Mouse (Mus musculus) heart, embryonic 16.5 days (tissue): Measurements from ENCODE around the gene Syngr3. TPM values are rescaled to one million over a fixed set of nuclear protein-coding genes. Genes with fewer than 3 reads are reported as not detected.
"Not testable (repeated sequence)": the region's sequence is repeated elsewhere in the genome, so short reads cannot be mapped to it uniquely, and the experiment has no call there.

ENCODE experiments used
- ATAC-seq: fragments of 200-750 bp; cut with Nextera tagmentation; replicated peaks from 2 replicates; pipeline ENCODE4 v1.8.0; 2017; ENCODE audit warnings: moderate number of reproducible peaks; ENCODE audit not compliant: insufficient read depth, low FRiP score; ENCODE audit errors: extremely low read depth
- H3K27ac ChIP-seq: fragments of 300-500 bp; sonication (generic); 2 replicates; pipeline ENCODE4 v1.5.1; 2014; ENCODE audit warnings: mild to moderate bottlenecking, low read length, control low read depth, moderate library complexity
- H3K27me3 ChIP-seq: fragments of 300-500 bp; sonication (generic); 2 replicates; pipeline ENCODE4 v1.6.1; 2014; ENCODE audit warnings: low read length, mixed read lengths; ENCODE audit not compliant: control insufficient read depth, insufficient read depth
- H3K36me3 ChIP-seq: fragments of 300-500 bp; sonication (generic); 2 replicates; pipeline ENCODE4 v1.6.1; 2014; ENCODE audit not compliant: control insufficient read depth, insufficient read depth
- H3K4me1 ChIP-seq: fragments of 300-500 bp; sonication (generic); 2 replicates; pipeline ENCODE4 v1.6.1; 2014; ENCODE audit warnings: low read length, mixed read lengths; ENCODE audit not compliant: control insufficient read depth, insufficient read depth
- H3K4me2 ChIP-seq: fragments of 300-500 bp; sonication (generic); 2 replicates; pipeline ENCODE4 v1.6.1; 2014; ENCODE audit warnings: low read depth, mild to moderate bottlenecking, control low read depth, low read length
- H3K4me3 ChIP-seq: fragments of 300-500 bp; sonication (generic); 2 replicates; pipeline ENCODE4 v1.5.1; 2014; ENCODE audit warnings: mild to moderate bottlenecking, control low read depth, low read length
- H3K9ac ChIP-seq: fragments of 300-500 bp; sonication (generic); 2 replicates; pipeline ENCODE4 v1.6.1; 2014; ENCODE audit warnings: low read length, control low read depth
- H3K9me3 ChIP-seq: fragments of 300-500 bp; sonication (generic); replicated peaks from 2 replicates; pipeline ENCODE4 v1.6.1; 2016; ENCODE audit warnings: low read length; ENCODE audit not compliant: control insufficient read depth
- WGBS: fragments of 180-500 bp; shearing (Covaris S2); extraction: QIAGEN DNeasy Blood & Tissue Kit; methylation state at CpG from one replicate; pipeline ENCODE4 v1.1.7; 2014; 5-methylcytosine and 5-hydroxymethylcytosine counted together
- polyA plus RNA-seq: library from polyadenylated mRNA; unstranded; fragments of >200 nt; fragmentation: Nextera tagmentation; extraction: Ambion mirVana; gene quantifications from 2 replicates; pipeline ENCODE4 v1.2.1, GENCODE M21; 2015

Gene Syngr3
- polyA plus RNA-seq, 1 experiment from 2014 or later, result 0.67 TPM

DNA sequence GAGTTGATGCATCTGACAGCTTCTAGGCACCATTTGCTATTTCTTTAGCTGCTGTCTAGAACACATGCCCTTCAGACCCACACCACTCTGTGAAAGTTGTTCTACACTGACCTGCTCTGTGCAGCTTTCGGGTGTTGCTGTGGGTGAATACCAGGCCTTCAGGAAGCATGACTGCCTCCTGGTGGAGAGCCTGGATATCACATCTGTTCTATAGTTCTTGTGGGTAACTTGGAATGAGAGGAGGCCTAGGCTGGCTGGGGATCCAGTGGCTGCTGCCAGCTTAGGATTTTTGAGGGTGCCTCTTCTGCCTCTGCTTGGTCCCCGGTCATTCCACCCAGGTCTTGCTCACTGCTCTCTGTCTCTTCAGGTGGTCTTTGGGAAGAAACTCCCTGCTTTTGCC is 13.6 kb downstream of the Syngr3 start:
- ATAC-seq, result no peak
- Histone ChIP-seq H3K4me3 (no peak overlapping the region), H3K4me1 (peaks cover 18% of the 10 kb centered on the region), H3K9ac (no peak overlapping the region), H3K27ac (no peak overlapping the region), H3K27me3 (no peaks in the 10 kb centered on the region), H3K36me3 (peaks cover 33% of the 10 kb centered on the region), H3K9me3 (no peaks in the 10 kb centered on the region), H3K4me2 (no peak overlapping the region)
- 60% methylated on average over 2 of the region's 2 CpGs for WGBS

DNA sequence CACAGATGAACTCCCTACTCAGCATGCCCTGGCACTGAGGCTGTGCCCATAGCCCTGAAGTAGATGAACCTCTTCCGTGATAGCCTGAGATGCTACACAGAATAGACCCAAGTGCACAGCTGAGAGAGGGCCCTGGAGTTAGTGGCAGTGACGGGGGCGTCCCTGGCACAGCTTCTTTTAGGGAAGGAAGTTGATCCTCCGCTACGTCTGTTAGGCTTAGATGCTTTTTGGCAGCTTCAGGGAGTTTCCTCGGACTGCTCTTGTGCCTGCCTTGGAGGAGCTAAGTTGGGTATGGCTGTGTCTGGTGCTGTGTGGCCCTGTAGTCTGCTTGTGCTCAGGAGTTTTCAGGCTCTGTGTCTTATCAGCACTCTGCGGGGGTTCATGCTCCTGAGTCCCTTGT is 15.5 kb downstream of the Syngr3 start:
- Histone ChIP-seq H3K4me3 (no peak overlapping the region), H3K36me3 (peaks cover 19% of the 10 kb centered on the region), H3K9ac (no peak overlapping the region), H3K4me1 (peaks cover 28% of the 10 kb centered on the region), H3K4me2 (no peak overlapping the region), H3K9me3 (no peaks in the 10 kb centered on the region), H3K27ac (no peak overlapping the region), H3K27me3 (no peaks in the 10 kb centered on the region)
- no peak for ATAC-seq
- 59% methylated on average over 7 of the region's 7 CpGs for WGBS

DNA sequence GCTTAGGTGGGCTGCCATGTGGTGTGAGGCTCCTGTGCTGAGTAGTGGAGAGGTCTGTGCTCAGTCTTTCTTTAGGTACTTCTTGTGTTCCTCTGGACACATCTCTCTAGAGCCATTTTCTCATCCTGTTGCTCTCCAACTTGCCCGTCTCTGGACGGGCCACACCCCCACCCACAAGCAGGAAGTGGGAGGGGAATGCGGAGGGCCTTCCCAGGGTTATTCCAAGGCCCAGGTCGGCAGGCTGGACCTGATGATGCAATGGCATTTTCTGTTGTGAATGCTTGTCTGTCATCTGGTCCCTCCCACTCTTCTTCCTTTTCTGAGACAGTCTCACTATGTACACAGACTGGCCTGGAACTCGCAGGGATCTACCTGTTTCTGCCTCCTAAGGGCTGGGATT is 17.6 kb downstream of the Syngr3 start:
- peaks cover 33% of the 10 kb centered on the region for H3K4me1 ChIP-seq
- ATAC-seq, result no peak
- H3K4me2 ChIP-seq, result peak overlapping the region; percentile 42
- H3K27ac ChIP-seq, result peak overlapping the region; percentile 42; the same call in 1 of the 2 replicates
- peaks cover 3% of the 10 kb centered on the region; the same call in 1 of the 2 replicates for H3K36me3 ChIP-seq
- 24% methylated on average over 5 of the region's 5 CpGs for WGBS
- peak overlapping the region; percentile 97; the same call in 1 of the 2 replicates for H3K9ac ChIP-seq
- H3K27me3 ChIP-seq, result no peaks in the 10 kb centered on the region
- no peak overlapping the region for H3K4me3 ChIP-seq
- H3K9me3 ChIP-seq, result no peaks in the 10 kb centered on the region

- Histone ChIP-seq H3K4me3 (no peak overlapping the region), H3K4me2 (peak overlapping the region; percentile 79; the same call in 1 of the 2 replicates), H3K9ac (peak overlapping the region; percentile 97), H3K27me3 (no peaks in the 10 kb centered on the region), H3K36me3 (no peaks in the 10 kb centered on the region), H3K4me1 (peaks cover 33% of the 10 kb centered on the region), H3K27ac (no peak overlapping the region), H3K9me3 (no peaks in the 10 kb centered on the region)
- 58% methylated on average over 5 of the region's 5 CpGs for WGBS
- ATAC-seq, result no peak
Measured at GRCm38 (mm10) chr17:24671346-24671745, 18.4 kb downstream of the Syngr3 start.

GRCm38 (mm10) chr17:24670246-24670844 is 19.4 kb downstream of the Syngr3 start:
- peak overlapping the region; percentile 79 for H3K4me2 ChIP-seq
- ATAC-seq, result no peak
- no peaks in the 10 kb centered on the region for H3K36me3 ChIP-seq
- H3K9me3 ChIP-seq, result no peaks in the 10 kb centered on the region
- peak overlapping the region; percentile 97 for H3K9ac ChIP-seq
- 8% methylated on average over 8 of the region's 8 CpGs for WGBS
- H3K27me3 ChIP-seq, result no peaks in the 10 kb centered on the region
- H3K4me3 ChIP-seq, result peak overlapping the region; percentile 91
- H3K27ac ChIP-seq, result peak overlapping the region; percentile 87
- peaks cover 30% of the 10 kb centered on the region for H3K4me1 ChIP-seq

DNA sequence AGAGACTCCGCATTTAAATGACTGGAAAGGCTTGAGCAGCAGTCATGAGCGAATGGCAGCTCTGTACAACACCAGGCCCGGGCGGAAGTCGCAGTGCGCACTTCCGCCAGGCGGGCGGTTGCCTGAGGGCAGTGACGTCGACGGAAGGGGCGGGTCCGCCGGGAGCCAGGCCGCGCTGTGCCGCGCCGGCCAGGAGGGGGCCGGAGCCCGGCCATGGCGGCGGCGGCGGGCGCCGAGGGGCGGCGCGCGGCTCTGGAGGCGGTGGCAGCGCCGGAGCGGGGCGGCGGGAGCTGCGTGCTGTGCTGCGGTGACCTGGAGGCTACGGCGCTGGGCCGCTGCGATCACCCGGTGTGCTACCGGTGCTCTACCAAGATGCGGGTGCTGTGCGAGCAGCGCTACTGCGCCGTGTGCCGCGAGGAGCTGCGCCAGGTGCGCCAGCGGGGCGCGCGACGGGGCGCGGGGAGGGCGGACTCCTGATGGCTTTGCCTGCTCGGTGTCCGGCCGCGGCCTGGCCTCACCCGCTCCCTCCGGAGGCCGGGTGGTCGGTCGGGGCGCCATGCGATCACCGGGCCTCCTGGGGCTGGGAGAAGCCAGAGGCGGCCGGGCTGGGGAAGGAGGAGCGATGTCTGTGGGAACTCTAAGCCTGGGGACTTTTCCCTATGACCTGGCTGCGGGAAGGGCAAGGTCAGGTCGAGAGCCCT is 20.1 kb downstream of the Syngr3 start, which contains the start of gene Zfp598:
Gene Zfp598 (plus strand): TSS at position 143 of the 701 bp plus-strand sequence.
- ATAC-seq, result peak; percentile 98

DNA sequence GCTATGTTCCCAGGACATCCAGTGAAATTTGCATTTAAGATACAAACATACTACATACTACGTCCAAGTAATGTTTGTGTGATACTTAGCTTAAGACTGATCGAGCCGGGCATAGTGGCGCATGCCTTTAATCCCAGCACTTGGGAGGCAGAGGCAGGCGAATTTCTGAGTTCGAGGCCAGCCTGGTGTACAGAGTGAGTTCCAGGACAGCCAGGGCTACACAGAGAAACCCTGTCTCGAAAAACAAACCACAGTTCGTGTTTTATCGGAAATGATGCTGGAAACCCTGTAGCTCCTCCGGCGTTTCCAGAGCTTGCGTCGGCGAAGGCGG is 20.6 kb downstream of the Syngr3 start:
- Histone ChIP-seq H3K4me3 (peak overlapping the region; percentile 91), H3K4me1 (peaks cover 30% of the 10 kb centered on the region), H3K4me2 (peak overlapping the region; percentile 69), H3K9ac (peak overlapping the region; percentile 97), H3K27ac (peak overlapping the region; percentile 63)
- not testable (repeated sequence) for H3K36me3 ChIP-seq, H3K9me3 ChIP-seq, H3K27me3 ChIP-seq, ATAC-seq
- 5% methylated on average over 15 of the region's 15 CpGs for WGBS

More for the DNA sequence above, 20.1 kb downstream of the Syngr3 start, which contains the start of gene Zfp598:
- no peaks in the 10 kb centered on the region for H3K36me3 ChIP-seq
- H3K4me2 ChIP-seq, result peak within 1 kb of the TSS; percentile 79
- H3K4me3 ChIP-seq, result peak within 1 kb of the TSS; percentile 91
- peak within 1 kb of the TSS; percentile 87 for H3K27ac ChIP-seq
- no peaks in the 10 kb centered on the region for H3K27me3 ChIP-seq
- peaks cover 30% of the 10 kb centered on the region for H3K4me1 ChIP-seq
- H3K9me3 ChIP-seq, result no peaks in the 10 kb centered on the region
- 0% methylated on average over 76 of the region's 80 CpGs for WGBS
- H3K9ac ChIP-seq, result peak within 1 kb of the TSS; percentile 97

DNA sequence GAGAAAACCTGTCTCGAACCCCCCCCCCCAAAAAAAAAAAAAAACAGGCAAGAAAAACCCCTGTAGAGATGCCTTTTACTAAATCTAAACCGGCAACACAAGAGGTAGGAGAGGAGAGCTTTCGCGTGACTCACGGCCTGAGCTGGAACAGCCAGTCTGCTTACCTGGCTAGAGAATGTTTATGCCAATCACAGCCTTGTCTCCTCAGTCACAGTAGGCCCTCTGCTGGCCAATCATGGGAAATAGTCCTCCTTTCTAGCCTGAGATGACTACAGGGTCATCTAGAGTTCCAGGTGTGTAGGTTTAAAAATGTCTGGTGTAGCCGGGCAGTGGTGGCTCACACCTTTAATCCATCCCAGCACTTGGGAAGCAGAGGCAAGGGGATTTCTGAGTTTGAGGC is 22.3 kb downstream of the Syngr3 start:
- no peak for ATAC-seq
- WGBS, result 18% methylated on average over 6 of the region's 6 CpGs
- no peak overlapping the region for H3K4me2 ChIP-seq
- peaks cover 27% of the 10 kb centered on the region for H3K4me1 ChIP-seq
- H3K9me3 ChIP-seq, result no peaks in the 10 kb centered on the region
- H3K27ac ChIP-seq, result no peak overlapping the region
- no peak overlapping the region for H3K9ac ChIP-seq
- H3K4me3 ChIP-seq, result no peak overlapping the region
- no peaks in the 10 kb centered on the region for H3K27me3 ChIP-seq
- no peaks in the 10 kb centered on the region for H3K36me3 ChIP-seq

DNA sequence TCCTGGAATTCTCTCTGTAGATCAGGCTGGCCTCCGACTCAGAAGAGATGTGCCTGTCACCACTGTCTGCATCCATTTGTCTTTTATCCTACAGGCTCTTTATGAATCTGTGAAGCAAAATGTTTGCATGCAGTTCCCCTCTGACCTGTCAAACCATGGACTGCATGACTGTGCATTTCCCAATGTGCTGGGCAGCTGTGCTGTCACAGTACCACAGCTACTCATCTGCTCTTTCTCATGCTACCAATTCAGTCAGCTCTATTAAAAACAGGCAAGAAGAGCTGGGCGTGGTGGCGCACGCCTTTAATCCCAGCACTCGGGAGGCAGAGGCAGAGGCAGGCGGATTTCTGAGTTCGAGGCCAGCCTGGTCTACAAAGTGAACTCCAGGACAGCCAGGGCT is 22.7 kb downstream of the Syngr3 start:
- ATAC-seq, H3K27me3 ChIP-seq: not testable (repeated sequence)
- 56% methylated on average over 7 of the region's 7 CpGs for WGBS

More for the DNA sequence above, 22.7 kb downstream of the Syngr3 start:
- peaks cover 23% of the 10 kb centered on the region for H3K4me1 ChIP-seq
- H3K4me2 ChIP-seq, H3K27ac ChIP-seq, H3K36me3 ChIP-seq, H3K9ac ChIP-seq, H3K9me3 ChIP-seq, H3K4me3 ChIP-seq: not testable (repeated sequence)
